Mouse (Mus musculus) heart, adult 11 months (tissue): ENCODE measurements around the gene Aldh5a1.

Source experiments
- DNase-seq: peaks from one replicate; pipeline ENCODE4 v3.0.0; 2022

Aldh5a1 gene

DNA sequence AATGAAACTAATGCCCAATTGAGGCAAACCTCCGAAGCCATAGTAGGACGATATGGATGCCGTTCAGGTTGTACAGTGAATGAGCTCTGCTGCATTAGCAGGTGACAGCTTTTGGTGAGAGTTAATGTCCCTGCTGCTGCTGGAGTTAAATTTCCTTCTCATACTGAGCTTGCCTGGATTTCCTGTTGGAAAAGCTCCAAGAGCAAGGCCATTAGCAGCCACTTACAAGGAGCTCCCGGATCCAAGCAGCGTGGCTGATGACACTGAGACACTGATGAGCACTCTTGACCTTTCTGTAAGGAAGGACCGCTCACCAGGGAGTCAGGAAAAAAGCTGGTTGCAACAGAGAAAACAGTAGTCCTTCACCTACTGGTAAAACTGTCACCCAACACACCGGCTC is 75.4 kb downstream of the Aldh5a1 start:
- peak; percentile 79 for DNase-seq

DNA sequence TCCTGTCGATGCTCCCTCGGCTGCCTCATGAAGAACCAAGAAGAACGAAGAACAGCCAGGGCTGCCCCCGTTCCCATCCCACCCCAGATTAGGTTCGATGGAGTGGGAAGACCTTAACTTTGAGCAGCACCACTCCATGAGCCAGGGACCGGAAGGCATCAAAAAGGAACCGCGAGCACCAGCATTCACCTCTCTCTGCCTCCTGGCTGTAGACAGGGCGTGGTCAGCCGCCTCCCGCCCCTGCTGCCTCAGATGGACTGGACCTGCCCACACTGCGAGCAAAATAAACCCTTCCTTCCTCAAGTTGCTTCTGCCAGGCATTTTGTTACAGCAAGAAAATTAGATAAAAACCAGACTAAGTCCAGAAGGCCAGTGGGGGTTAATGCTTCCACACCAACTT is 76.4 kb downstream of the Aldh5a1 start:
- DNase-seq, result peak; percentile 79

DNA sequence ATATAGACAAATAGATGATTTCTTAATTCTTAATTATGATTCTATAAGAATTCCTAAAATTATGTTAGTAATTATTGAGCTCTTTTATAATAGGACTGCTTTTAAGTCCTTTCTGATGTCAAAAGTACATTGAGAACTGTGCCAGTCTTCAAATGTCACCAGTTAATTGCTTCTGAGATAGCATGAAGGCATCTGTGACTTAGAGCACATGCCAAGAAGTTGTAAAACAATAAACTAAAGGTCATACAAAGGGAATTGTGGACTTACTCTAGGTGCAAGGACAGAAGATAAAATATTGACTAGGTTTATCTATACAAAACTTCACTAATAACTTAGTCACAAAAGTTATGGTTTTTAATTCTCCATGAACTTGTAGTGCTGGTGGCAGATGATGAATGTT is 78.3 kb downstream of the Aldh5a1 start:
- no peak for DNase-seq
